Mouse (Mus musculus) hindbrain, embryonic 15.5 days (tissue): ENCODE measurements at regions not wholly inside any gene's neighbourhood (a gene's known extent, or its start where the extent isn't known, plus 50 kb on each side); places are given as distances from the start of the nearest gene placed in this dataset.

ENCODE experiments used
- ATAC-seq: fragments of 200-750 bp; cut with Nextera tagmentation; 2 replicates; pipeline ENCODE4 v1.8.0; 2017; ENCODE audit warnings: low read depth, moderate number of reproducible peaks, moderate TSS enrichment; ENCODE audit not compliant: low FRiP score
- H3K27ac ChIP-seq: fragments of 300-500 bp; sonication (generic); replicated peaks from 2 replicates; pipeline ENCODE4 v1.5.1; 2015; ENCODE audit warnings: mild to moderate bottlenecking, inconsistent platforms
- H3K27me3 ChIP-seq: fragments of 300-500 bp; sonication (generic); 2 replicates; pipeline ENCODE4 v1.6.1; 2015; ENCODE audit warnings: control low read depth, inconsistent platforms
- H3K36me3 ChIP-seq: fragments of 300-500 bp; sonication (generic); 2 replicates; pipeline ENCODE4 v1.6.1; 2015; ENCODE audit warnings: control low read depth, inconsistent platforms
- H3K4me1 ChIP-seq: fragments of 300-500 bp; sonication (generic); replicated peaks from 2 replicates; pipeline ENCODE4 v1.6.1; 2015; ENCODE audit warnings: control low read depth, inconsistent platforms
- H3K4me2 ChIP-seq: fragments of 300-500 bp; sonication (generic); 2 replicates; pipeline ENCODE4 v1.6.1; 2015; ENCODE audit warnings: moderate library complexity, mild to moderate bottlenecking, inconsistent platforms
- H3K4me3 ChIP-seq: fragments of 300-500 bp; sonication (generic); 2 replicates; pipeline ENCODE4 v1.5.1; 2015; ENCODE audit warnings: mild to moderate bottlenecking, inconsistent platforms
- H3K9ac ChIP-seq: fragments of 300-500 bp; sonication (generic); 2 replicates; pipeline ENCODE4 v1.6.1; 2015; ENCODE audit warnings: inconsistent platforms
- H3K9me3 ChIP-seq: fragments of 300-500 bp; sonication (generic); 2 replicates; pipeline ENCODE4 v1.6.1; 2016; ENCODE audit warnings: control low read depth, inconsistent platforms
- WGBS: fragments of 180-500 bp; shearing (Covaris S2); methylation state at CpG from one replicate; pipeline ENCODE4 v1.1.7; 2015; 5-methylcytosine and 5-hydroxymethylcytosine counted together

DNA sequence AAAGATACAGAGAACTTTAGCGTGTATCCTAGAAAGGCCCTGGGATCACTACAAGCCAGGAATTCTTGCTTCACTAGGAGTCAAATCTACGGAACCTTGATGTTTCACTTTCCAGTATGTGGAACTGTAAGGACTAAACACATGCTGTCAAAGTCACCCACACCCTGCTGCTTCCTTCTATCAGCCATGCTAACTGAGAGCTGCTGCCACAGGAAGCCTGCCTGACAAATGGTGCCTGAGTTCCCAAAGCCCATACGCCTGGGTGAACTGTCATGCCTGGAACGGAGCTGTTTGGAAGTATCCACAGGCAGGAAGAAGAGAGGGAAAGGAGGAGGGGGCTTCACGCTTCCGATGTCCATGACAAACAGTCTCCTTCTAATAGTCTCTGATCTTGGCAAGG lies 644.2 kb upstream of the Cdh5 start:
- H3K27ac ChIP-seq = no peak overlapping the region
- no peaks in the 10 kb centered on the region for H3K4me1 ChIP-seq
- no peak overlapping the region for H3K9ac ChIP-seq
- no peak for ATAC-seq
- H3K4me2 ChIP-seq = no peak overlapping the region
- H3K36me3 ChIP-seq = no peaks in the 10 kb centered on the region
- H3K27me3 ChIP-seq = no peaks in the 10 kb centered on the region
- no peaks in the 10 kb centered on the region for H3K9me3 ChIP-seq
- no peak overlapping the region for H3K4me3 ChIP-seq
- 82% methylated on average over 6 of the region's 6 CpGs for WGBS

DNA sequence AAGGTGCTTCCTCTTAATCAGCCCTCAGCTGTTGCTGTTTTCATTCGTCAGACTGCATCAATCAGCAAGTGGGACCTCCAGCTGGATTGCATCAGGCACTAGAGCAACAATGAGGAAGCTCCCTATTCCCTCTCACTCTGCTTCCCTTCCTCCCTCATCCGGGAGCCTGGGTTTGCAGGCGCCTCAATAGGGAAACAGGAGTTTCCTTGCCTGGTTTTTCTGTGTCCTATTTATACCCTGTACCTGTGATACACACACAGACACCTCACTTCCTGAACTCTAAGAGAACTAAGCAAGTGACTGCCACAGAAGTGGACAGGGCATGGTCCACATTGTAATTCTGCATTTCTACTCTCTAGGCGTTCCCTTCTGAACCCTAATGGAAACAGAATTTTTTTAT lies 637.9 kb upstream of the Cdh5 start:
- Histone ChIP-seq H3K9me3 (no peaks in the 10 kb centered on the region), H3K4me1 (0 out of 2 replicates have a peak, but pooled peaks cover 6% of the 10 kb centered on the region), H3K4me3 (no peak overlapping the region), H3K27ac (no peak overlapping the region), H3K27me3 (no peaks in the 10 kb centered on the region), H3K9ac (no peak overlapping the region), H3K36me3 (no peaks in the 10 kb centered on the region), H3K4me2 (no peak overlapping the region)
- no peak for ATAC-seq
- WGBS = 74% methylated on average over 4 of the region's 4 CpGs

DNA sequence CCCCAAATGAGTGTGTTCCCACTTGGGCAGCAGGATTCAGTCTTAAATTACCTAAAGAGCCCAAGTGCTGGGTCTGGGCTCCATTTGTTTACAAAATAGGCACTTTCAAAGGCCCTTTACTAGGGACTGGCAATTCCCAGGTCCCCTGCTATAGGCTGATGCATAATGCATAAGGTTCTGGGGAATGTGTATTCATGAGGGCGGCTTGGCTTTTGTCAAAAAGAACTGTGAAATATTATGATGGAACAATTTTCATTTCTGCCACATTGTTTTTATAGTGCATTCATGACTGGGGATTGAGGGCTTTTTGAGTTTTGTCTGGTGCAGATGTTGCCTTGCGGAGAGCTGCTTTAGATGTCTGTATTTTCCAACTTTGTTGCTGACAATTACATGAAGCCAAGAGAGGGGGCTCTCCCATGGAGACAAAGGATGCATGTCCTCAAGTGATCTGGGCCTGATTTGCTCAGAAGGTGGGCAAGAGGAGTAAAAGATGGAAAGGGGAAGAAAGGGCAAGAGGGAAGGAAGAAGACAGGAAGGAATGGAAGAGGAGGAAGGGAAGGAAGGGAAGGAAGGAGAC lies 636.6 kb upstream of the Cdh5 start:
- H3K27me3 ChIP-seq = no peaks in the 10 kb centered on the region
- H3K4me1 ChIP-seq = 0 out of 2 replicates have a peak, but pooled peaks cover 6% of the 10 kb centered on the region
- no peak overlapping the region for H3K4me3 ChIP-seq
- peak; percentile 48; the same call in 1 of the 2 replicates for ATAC-seq
- no peak overlapping the region; the same call in 1 of the 2 replicates for H3K27ac ChIP-seq
- H3K36me3 ChIP-seq = no peaks in the 10 kb centered on the region
- H3K9me3 ChIP-seq = no peaks in the 10 kb centered on the region
- H3K9ac ChIP-seq = no peak overlapping the region
- 45% methylated on average over 2 of the region's 2 CpGs for WGBS
- H3K4me2 ChIP-seq = no peak overlapping the region

DNA sequence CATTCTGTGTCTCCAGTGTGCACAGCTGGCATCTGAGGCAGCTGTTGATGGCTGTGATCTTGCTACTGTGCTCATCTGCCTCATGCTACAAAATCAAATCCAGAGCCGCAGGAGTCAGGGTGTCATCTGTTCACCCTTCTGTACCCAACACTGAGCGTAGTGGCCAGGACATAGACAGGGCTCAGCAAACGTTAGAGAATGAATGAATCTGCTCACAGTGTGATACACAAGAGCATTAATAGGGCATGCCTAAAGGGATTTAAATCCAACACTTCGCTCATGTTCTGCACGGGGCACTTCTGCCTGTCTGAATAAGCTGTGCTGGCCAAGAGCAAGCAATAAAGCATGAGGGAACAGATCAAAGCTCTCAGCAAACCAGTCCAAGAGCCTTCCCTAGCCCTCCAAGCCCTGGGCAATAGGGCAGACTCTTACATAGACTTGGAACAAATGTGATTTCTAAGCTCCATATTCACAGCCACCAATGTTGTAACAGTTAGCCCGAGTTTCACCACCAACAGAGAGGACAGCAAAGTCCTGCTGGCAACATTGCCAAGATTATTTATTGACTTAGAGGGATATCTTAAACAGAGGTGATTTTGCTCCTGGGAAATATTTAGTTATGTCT lies 633.8 kb upstream of the Cdh5 start:
- Histone ChIP-seq H3K36me3 (no peaks in the 10 kb centered on the region), H3K9ac (no peak overlapping the region), H3K4me1 (0 out of 2 replicates have a peak, but pooled peaks cover 9% of the 10 kb centered on the region), H3K4me3 (no peak overlapping the region), H3K4me2 (no peak overlapping the region), H3K27me3 (no peaks in the 10 kb centered on the region), H3K9me3 (no peaks in the 10 kb centered on the region), H3K27ac (no peak overlapping the region)
- 61% methylated on average over 6 of the region's 6 CpGs for WGBS
- ATAC-seq = no peak

DNA sequence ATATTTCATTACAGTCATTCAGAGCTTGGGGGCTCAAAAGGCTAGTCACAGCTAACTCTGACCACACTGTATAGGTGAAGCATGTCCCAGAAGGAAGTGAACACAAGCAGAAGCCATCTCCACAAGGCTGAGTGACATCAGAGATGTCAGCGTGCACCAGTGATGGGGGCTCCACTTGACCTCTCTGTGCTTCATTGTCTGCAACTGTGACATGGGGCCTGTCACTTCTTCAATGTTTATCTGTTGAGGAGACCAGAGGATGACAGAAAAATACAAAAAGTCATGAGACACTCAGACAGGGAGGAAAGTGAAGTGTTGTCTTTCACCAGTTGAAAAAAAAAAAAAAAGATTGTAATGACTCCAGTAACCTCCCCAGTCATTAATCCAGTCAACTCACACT lies 632.4 kb upstream of the Cdh5 start:
- Histone ChIP-seq H3K36me3 (no peaks in the 10 kb centered on the region), H3K27me3 (no peaks in the 10 kb centered on the region), H3K9me3 (no peaks in the 10 kb centered on the region), H3K27ac (no peak overlapping the region), H3K9ac (no peak overlapping the region), H3K4me2 (no peak overlapping the region), H3K4me1 (0 out of 2 replicates have a peak, but pooled peaks cover 9% of the 10 kb centered on the region), H3K4me3 (no peak overlapping the region)
- 73% methylated on average over 1 of the region's 1 CpGs for WGBS
- ATAC-seq = no peak

DNA sequence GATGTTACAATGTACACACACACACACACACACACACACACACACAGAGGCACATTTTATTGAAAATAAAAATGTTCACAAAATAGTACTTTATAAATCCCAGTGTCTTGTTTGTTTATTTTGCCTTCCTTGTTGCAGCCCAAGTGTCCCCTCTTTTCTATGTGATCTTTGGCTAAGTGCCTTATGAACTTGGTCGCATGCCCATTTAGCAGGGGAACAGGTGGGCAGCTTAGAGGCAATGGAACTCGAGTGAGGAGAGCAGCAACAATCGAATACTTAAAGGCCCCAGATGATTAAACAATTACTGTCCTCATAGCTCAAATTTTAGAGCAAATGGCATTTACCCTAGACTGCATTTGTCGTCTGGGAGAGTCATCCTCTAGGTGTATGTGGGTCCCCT lies 631.1 kb upstream of the Cdh5 start:
- no peak for ATAC-seq
- Histone ChIP-seq H3K9ac (no peak overlapping the region), H3K4me2 (no peak overlapping the region), H3K4me3 (no peak overlapping the region), H3K36me3 (no peaks in the 10 kb centered on the region), H3K9me3 (no peaks in the 10 kb centered on the region), H3K27me3 (no peaks in the 10 kb centered on the region), H3K27ac (no peak overlapping the region), H3K4me1 (0 out of 2 replicates have a peak, but pooled peaks cover 3% of the 10 kb centered on the region)
- WGBS = 55% methylated on average over 4 of the region's 4 CpGs

DNA sequence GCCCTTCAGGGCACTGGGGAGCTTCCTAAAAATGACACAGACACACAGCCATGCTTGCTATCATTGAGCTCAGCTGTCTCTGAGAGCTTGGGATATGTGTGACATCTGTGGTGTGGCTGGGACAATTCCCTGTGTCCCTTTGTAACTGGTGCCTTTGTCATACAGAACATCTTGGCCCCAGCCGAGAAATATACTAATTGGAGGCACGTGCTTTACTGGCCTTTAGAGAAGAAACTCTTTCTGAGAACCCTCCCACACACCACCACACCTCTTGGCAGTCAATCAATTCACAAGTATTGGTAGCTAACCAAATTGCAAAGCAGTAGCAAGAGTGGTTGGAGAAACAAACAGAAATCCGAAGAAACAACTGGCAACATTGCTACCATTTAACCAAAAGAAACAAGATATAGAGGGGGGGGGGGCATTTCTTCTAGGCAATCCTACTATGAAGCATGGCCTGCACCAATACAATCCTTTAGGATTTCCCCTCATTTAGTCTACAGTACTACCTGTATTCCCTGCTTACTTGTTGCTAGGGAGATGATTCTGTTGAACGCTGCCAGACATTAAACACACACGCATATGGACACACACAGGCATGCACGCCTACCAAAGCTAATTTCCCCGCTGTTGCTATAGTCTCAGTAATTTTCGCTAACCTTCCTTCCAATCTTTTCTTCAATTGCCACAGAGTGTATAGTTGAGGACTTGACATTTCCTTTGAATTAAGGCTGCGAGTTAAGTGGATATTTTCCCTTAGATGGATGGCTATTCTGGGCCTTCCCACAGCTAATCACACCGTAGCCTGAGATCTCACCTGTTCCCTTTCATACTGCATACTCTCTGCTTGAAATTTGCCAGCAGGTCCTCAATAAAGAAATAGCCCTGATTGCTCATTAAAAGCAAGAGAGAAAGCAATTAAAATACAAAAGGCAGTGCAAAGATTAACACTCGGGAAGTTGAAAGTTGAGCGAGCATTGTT lies 625.3 kb upstream of the Cdh5 start:
- no peak overlapping the region for H3K4me3 ChIP-seq
- H3K36me3 ChIP-seq = no peaks in the 10 kb centered on the region
- H3K4me2 ChIP-seq = no peak overlapping the region
- H3K27ac ChIP-seq = no peak overlapping the region
- WGBS = 57% methylated on average over 12 of the region's 12 CpGs
- H3K9me3 ChIP-seq = no peaks in the 10 kb centered on the region
- ATAC-seq = peak; percentile 51; the same call in 1 of the 2 replicates
- no peaks in the 10 kb centered on the region for H3K4me1 ChIP-seq
- no peaks in the 10 kb centered on the region for H3K27me3 ChIP-seq
- H3K9ac ChIP-seq = no peak overlapping the region

DNA sequence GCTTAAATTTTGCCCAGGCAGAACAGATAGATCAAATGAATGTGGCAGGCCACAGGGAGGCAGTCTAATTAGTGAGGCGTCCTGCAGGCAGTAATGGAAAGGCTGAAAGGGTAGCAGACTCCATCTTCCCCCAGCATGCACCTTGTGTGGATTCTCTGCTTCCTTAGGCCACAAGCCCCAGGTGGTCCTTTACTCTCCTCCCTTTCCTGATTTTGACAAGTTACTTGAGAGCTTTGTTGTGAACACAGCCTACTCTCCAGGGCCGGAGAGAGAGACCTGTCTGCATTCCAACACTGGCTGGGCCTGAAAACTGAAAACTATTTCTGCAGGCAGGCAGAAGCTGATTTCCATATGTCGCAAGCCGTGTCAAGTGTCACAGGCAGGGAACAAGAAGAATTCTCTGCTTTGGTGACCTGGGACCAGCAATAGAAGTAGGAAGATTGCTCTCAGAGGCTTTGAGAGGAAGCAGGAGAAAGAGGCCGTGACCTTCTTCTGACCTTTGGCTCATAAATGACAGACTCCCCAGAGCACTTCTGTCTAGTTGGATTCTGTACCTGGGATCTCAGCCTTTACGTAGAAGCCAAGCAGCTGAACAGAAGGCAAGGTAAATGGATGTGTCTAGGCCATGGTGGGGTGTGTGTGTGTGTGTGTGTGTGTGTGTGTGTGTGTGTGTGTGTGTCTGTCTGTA lies 619.2 kb upstream of the Cdh5 start:
- no peak overlapping the region for H3K9ac ChIP-seq
- ATAC-seq = no peak
- no peaks in the 10 kb centered on the region for H3K27me3 ChIP-seq
- no peak overlapping the region for H3K4me3 ChIP-seq
- no peaks in the 10 kb centered on the region for H3K36me3 ChIP-seq
- H3K4me1 ChIP-seq = peaks cover 4% of the 10 kb centered on the region; the same call in 1 of the 2 replicates
- WGBS = 19% methylated on average over 6 of the region's 6 CpGs
- no peaks in the 10 kb centered on the region for H3K9me3 ChIP-seq
- H3K4me2 ChIP-seq = no peak overlapping the region
- H3K27ac ChIP-seq = no peak overlapping the region

DNA sequence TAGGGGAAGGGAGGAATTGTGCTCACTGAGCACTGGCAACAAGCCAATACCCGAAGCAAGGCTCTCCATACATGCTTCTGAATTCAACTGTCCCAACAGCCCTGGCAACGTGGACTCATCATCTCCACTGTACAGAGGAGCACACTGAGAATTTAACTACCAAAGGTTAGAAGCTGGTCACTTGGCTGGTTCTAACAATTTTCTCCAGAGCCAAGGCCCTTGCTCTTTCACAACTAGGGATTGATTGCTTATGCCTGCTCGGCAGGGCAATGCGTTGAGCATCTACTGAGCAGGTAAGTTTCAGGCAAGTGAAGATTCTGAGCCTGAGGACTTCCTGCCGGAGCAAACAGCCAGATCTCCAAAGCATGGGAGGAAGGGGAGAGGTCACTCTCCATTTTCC lies 616.0 kb upstream of the Cdh5 start:
- H3K4me1 ChIP-seq = peaks cover 4% of the 10 kb centered on the region; the same call in 1 of the 2 replicates
- no peak overlapping the region for H3K4me2 ChIP-seq
- no peak overlapping the region for H3K27ac ChIP-seq
- no peaks in the 10 kb centered on the region for H3K9me3 ChIP-seq
- no peak overlapping the region for H3K9ac ChIP-seq
- H3K36me3 ChIP-seq = no peaks in the 10 kb centered on the region
- no peaks in the 10 kb centered on the region for H3K27me3 ChIP-seq
- no peak overlapping the region for H3K4me3 ChIP-seq
- no peak for ATAC-seq
- 80% methylated on average over 5 of the region's 5 CpGs for WGBS

DNA sequence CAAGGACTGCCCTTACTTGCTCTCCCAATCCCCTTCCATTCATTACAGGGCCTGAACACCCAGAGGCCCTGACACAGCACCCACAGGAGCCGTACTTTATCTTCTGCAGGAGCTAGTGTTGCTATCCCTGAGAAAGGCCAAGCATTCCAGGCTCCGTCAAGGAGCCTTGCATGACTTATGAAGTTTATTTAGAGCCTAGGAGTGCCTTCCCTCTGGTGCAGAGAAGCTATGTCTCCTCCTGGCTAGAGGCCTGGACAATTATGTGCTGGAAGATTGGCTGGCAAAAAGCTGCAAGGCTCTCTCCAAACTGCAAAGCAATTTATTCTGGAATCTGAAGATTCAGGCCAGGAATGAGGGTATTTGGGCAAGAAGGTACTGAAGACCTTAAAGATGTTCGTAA lies 612.0 kb upstream of the Cdh5 start:
- Histone ChIP-seq H3K4me2 (no peak overlapping the region), H3K9me3 (no peaks in the 10 kb centered on the region), H3K4me3 (no peak overlapping the region), H3K36me3 (no peaks in the 10 kb centered on the region), H3K9ac (no peak overlapping the region), H3K27ac (no peak overlapping the region), H3K4me1 (no peaks in the 10 kb centered on the region), H3K27me3 (no peaks in the 10 kb centered on the region)
- ATAC-seq = no peak
- WGBS = 86% methylated on average over 3 of the region's 3 CpGs

DNA sequence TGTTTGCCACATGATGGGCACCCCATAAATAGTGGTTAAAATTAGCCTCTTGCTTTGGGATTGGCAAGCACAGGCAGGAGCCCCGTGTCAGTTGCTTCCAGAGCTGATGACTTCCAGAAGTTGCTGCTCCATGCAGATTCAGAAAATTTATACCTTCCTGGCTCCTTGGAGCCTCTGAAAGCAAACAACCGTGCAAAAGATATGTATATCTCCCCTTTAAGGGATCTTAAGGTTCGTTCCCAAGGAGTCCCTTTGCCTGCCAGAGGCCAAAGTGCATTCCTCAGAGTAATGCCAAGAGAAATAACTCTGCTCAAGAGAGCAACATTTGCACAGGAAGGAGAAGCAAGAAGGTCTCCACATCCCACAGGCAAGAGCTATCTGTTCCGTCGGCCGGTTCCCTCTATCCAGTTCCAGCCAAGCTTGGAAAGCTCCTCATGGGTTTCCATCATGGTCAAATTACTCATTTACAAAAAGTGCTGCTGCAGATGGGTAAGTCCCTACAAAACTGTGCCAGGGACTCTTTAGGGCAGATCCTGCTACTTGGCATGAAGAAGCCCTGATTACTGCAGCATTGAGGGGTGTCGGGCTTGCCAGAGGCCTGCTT lies 608.4 kb upstream of the Cdh5 start:
- no peak overlapping the region for H3K9ac ChIP-seq
- no peaks in the 10 kb centered on the region for H3K27me3 ChIP-seq
- H3K27ac ChIP-seq = no peak overlapping the region
- no peaks in the 10 kb centered on the region for H3K4me1 ChIP-seq
- no peaks in the 10 kb centered on the region for H3K9me3 ChIP-seq
- 80% methylated on average over 7 of the region's 7 CpGs for WGBS
- H3K36me3 ChIP-seq = no peaks in the 10 kb centered on the region
- H3K4me2 ChIP-seq = no peak overlapping the region
- no peak for ATAC-seq
- H3K4me3 ChIP-seq = no peak overlapping the region
